In the genomic region with DNA sequence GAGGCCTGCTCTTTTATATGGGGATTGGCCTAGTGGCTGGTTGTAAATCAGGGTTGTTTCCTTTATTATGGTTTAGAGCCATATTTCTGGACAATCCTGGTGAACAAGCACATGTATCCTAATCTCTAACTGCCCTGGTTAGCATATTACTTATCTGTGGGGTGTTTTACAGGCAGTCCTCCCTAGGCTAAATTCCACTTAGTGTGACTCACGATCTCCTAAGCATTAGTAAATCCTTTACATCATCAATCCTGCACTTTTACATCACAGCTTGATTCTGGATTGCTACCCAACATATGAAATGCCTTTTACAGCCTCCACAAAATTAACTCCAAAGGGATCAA, we compare ENCODE assay signal across 7 mouse cellular contexts. TPM values are rescaled to one million over a fixed set of nuclear protein-coding genes. Genes with fewer than 3 reads are reported as not detected.
DNase-seq lines count a peak whose midpoint lies in the region; ATAC-seq lines count a peak whose summit lies in the region.

No protein-coding gene starts in this region.

- peaks cover 13% of the 10 kb centered on the region for H3K9me3 ChIP-seq in megakaryocyte, embryonic 14.5 days
- H3K9me3 ChIP-seq in embryonic facial prominence, embryonic 11.5 days (replicated peaks; ENCODE audit: control insufficient read depth, low read length): peaks cover 6% of the 10 kb centered on the region
- H3K9me3 ChIP-seq in limb, embryonic 11.5 days (ENCODE audit: control insufficient read depth, low read length): no peaks in the 10 kb centered on the region
- peaks cover 8% of the 10 kb centered on the region; the same call in 1 of the 2 replicates for H3K9me3 ChIP-seq in stomach, embryonic 14.5 days (ENCODE audit: control insufficient read depth, low read depth, low read length)

- no peak; the same call in 1 of the 2 replicates for ATAC-seq in megakaryocyte, adult 5-6 weeks (ENCODE audit: poor library complexity, severe bottlenecking)
- no peak for ATAC-seq in embryonic facial prominence, embryonic 11.5 days (replicated peaks; ENCODE audit: insufficient number of reproducible peaks, low FRiP score, low TSS enrichment, low read depth)
- no peak for ATAC-seq in limb, embryonic 11.5 days (ENCODE audit: insufficient number of reproducible peaks, low FRiP score, low TSS enrichment, low read depth)
- ATAC-seq in stomach, embryonic 14.5 days (ENCODE audit: insufficient number of reproducible peaks, insufficient read depth, low FRiP score, low read depth): no peak

- H3K27me3 ChIP-seq in megakaryocyte, embryonic 14.5 days (replicated peaks): no peaks in the 10 kb centered on the region
- no peaks in the 10 kb centered on the region for H3K27me3 ChIP-seq in embryonic facial prominence, embryonic 11.5 days (ENCODE audit: control insufficient read depth, insufficient read depth, low read length)
- H3K27me3 ChIP-seq in limb, embryonic 11.5 days (ENCODE audit: control insufficient read depth, insufficient read depth, low read length): no peaks in the 10 kb centered on the region
- H3K27me3 ChIP-seq in stomach, embryonic 14.5 days (ENCODE audit: control insufficient read depth, insufficient read depth, low read length): no peaks in the 10 kb centered on the region

- DNase-seq in embryonic facial prominence, embryonic 11.5 days (ENCODE audit: low spot score): no peak
- DNase-seq in limb, embryonic 11.5 days (ENCODE audit: low spot score): no peak
- no peak for DNase-seq in urinary bladder, postnatal 36 days (ENCODE audit: low spot score in 2 of 2)
- DNase-seq in layer of hippocampus, postnatal 10 days (ENCODE audit: low spot score in 2 of 2): no peak

- H3K4me3 ChIP-seq in megakaryocyte, embryonic 14.5 days (replicated peaks): peak overlapping the region; percentile 92
- peak overlapping the region; percentile 72 for H3K4me3 ChIP-seq in embryonic facial prominence, embryonic 11.5 days (ENCODE audit: low read depth, low read length)
- peak overlapping the region; percentile 66 for H3K4me3 ChIP-seq in limb, embryonic 11.5 days (ENCODE audit: low read depth, low read length)
- H3K4me3 ChIP-seq in stomach, embryonic 14.5 days (ENCODE audit: low read depth, low read length): peak overlapping the region; percentile 79

- peaks cover 32% of the 10 kb centered on the region for H3K36me3 ChIP-seq in megakaryocyte, embryonic 14.5 days (replicated peaks; ENCODE audit: low read length)
- peaks cover 5% of the 10 kb centered on the region for H3K36me3 ChIP-seq in embryonic facial prominence, embryonic 11.5 days (replicated peaks; ENCODE audit: control insufficient read depth, insufficient read depth, low read depth, low read length)
- no peaks in the 10 kb centered on the region for H3K36me3 ChIP-seq in limb, embryonic 11.5 days (ENCODE audit: control insufficient read depth, insufficient read depth, low read length)
- H3K36me3 ChIP-seq in stomach, embryonic 14.5 days (ENCODE audit: control insufficient read depth, insufficient read depth, low read length): no peaks in the 10 kb centered on the region

- peak overlapping the region; percentile 66 for H3K9ac ChIP-seq in embryonic facial prominence, embryonic 11.5 days (replicated peaks; ENCODE audit: low read length)
- H3K9ac ChIP-seq in limb, embryonic 11.5 days (ENCODE audit: low read length): peak overlapping the region; percentile 71
- H3K9ac ChIP-seq in stomach, embryonic 14.5 days (replicated peaks; ENCODE audit: low read depth, low read length): peak overlapping the region; percentile 57

- H3K27ac ChIP-seq in embryonic facial prominence, embryonic 11.5 days (replicated peaks; ENCODE audit: low read depth, low read length): no peak overlapping the region
- H3K27ac ChIP-seq in limb, embryonic 11.5 days (replicated peaks; ENCODE audit: low read depth, low read length): no peak overlapping the region
- H3K27ac ChIP-seq in stomach, embryonic 14.5 days (ENCODE audit: low read length): peak overlapping the region; percentile 66; the same call in 1 of the 2 replicates

- peaks cover 41% of the 10 kb centered on the region for H3K4me1 ChIP-seq in megakaryocyte, embryonic 14.5 days
- H3K4me1 ChIP-seq in embryonic facial prominence, embryonic 11.5 days (ENCODE audit: control insufficient read depth, insufficient read depth, low read length): no peaks in the 10 kb centered on the region
- H3K4me1 ChIP-seq in limb, embryonic 11.5 days (ENCODE audit: control insufficient read depth, insufficient read depth, low read length): no peaks in the 10 kb centered on the region
- H3K4me1 ChIP-seq in stomach, embryonic 14.5 days (ENCODE audit: control insufficient read depth, insufficient read depth, low read length): peaks cover 5% of the 10 kb centered on the region

- WGBS in embryonic facial prominence, embryonic 11.5 days: 19% methylated on average over 1 of the region's 1 CpGs
- WGBS in limb, embryonic 11.5 days: 19% methylated on average over 1 of the region's 1 CpGs
- 10% methylated on average over 1 of the region's 1 CpGs for WGBS in stomach, embryonic 14.5 days

- H3K4me2 ChIP-seq in embryonic facial prominence, embryonic 11.5 days (ENCODE audit: low read depth, low read length): peak overlapping the region; percentile 49
- peak overlapping the region; percentile 39 for H3K4me2 ChIP-seq in limb, embryonic 11.5 days (ENCODE audit: low read depth, severe bottlenecking)
- peak overlapping the region; percentile 58 for H3K4me2 ChIP-seq in stomach, embryonic 14.5 days (replicated peaks; ENCODE audit: low read depth, low read length)

RNA-seq across cellular contexts. Expression of a gene that starts 31.1 kb away (rescaled TPM):
- polyA plus RNA-seq in megakaryocyte, embryonic 14.5 days (2012; ENCODE audit: insufficient read depth, low replicate concordance): not detected in 2 replicates
- 12.0 and 14.1 TPM in 2 replicates for total RNA-seq in megakaryocyte, adult 5-6 weeks (2015)
- total RNA-seq in megakaryocyte, adult 5-6 weeks (2017): 21.0 and 22.2 TPM in 2 replicates
- 3.5 and 4.8 TPM in 2 replicates for polyA plus RNA-seq in embryonic facial prominence, embryonic 11.5 days (2014; fragmentation: Nextera tagmentation; extraction: Ambion mirVana)
- polyA plus RNA-seq in limb, embryonic 11.5 days (2014; fragmentation: Nextera tagmentation; extraction: Ambion mirVana): 3.5 and 5.8 TPM in 2 replicates
- polyA plus RNA-seq in stomach, embryonic 14.5 days (2014; fragmentation: Nextera tagmentation; extraction: Ambion mirVana): 11.0 and 12.0 TPM in 2 replicates
- total RNA-seq in layer of hippocampus, postnatal 10 days (2021): 10 to 100 TPM; 14.7 to 18.2 TPM
